Mouse (Mus musculus) mature B cell (primary cell): ENCODE results near the gene Zfp213.
"Not testable (repeated sequence)": the region's sequence is repeated elsewhere in the genome, so short reads cannot be mapped to it uniquely, and the experiment has no call there.

Experiments
- in situ Hi-C: fragments of 300-500 bp; cut with MboI; formaldehyde crosslinking; loops from 2 replicates; pipeline ENCODE4 v1.14.3; 2019

Zfp213 gene

DNA sequence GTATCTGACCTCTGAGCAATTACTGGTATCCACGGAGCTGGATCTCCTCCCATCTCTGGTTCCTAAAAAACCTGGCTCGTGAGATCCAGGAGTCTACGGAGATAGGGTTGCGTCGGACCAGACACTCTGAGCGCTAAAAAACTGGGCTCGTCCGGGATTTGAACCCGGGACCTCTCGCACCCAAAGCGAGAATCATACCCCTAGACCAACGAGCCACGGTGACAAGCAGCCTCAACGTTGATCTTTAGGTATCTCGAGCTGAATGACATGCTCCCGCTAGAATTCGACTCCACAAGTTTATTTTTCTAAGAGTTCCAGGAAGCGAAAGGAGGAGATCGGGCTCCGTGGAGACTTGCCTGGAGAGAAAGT, 17.7 kb downstream of the Zfp213 start:
- in situ Hi-C loops: no loop called here

DNA sequence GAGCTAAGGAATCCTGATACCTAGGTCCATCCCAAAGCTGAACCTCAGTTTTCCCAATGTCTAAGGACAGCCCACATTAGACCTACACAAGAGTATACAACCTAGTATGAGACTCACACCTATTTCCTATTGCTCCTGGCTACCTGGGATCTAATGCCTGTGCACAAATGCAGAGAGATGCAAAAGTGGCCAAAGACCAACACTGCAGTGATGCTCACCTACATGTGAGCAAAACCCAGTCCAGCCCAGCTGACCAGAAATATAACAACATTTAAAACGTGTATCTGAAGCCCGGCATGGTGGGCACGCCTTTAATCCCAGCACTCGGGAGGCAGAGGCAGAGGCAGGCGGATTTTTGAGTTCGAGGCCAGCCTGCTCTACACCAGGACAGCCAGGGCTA, 18.2 kb downstream of the Zfp213 start:
- in situ Hi-C loops: no loop called here

DNA sequence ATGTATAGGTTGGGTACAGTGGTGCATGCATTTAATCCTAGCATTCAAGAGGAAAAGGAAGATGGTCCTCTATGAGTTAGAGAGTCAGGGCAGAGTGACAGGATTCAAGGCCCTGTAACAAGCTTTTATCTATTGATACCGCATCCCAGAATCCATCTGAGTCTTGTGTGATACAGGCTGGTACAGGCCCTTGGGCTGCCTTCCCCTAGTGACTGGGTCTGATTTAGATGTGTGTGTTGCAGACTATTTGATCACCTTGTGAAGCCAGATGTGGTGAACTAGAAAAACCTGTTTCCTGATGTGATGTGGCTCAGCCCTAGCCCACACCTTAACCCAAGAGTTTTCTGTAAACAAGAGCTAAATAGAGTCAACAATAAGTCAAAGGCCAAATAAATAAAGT, 19.3 kb downstream of the Zfp213 start:
- in situ Hi-C loops: no loop called here

DNA sequence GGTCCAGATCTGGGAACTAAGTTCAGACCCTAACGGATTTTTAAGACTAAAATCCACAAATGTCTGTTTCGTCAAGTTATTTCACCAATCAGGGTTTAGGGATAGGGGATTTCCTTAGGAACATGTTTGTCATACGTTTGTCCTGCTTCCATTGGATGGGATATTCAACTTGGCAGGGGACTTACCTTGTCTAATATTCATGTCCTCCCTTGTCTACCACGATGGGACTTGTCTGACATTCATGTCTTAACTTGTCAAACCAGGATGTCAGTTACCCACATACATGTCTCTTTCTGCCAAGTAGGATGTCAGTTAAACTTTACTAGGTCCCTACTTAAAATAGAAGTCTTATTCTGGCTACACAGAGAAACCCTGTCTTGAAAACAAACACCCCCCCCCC, 20.1 kb downstream of the Zfp213 start:
- in situ Hi-C loops: no loop called here

DNA sequence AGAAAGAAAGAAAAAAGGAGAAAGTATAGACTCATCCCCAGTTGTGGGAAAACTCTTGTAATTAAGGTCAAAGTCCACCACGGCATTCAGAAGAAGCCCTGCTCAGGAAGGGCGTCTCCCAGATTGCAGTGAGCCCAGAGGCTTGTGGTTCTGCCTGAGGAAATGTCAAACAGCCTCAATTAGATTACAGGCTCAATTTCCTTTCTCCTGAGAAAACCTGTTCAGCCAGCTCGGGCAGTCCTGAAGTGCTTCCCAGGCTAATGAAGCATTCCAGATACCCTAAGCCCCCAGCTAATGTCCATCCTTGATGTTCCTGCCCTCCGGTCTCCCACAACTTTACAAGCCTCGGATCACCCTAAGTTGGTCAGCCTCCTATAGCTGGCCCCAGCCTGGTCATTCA, 20.7 kb downstream of the Zfp213 start:
- in situ Hi-C loops: no loop called here

DNA sequence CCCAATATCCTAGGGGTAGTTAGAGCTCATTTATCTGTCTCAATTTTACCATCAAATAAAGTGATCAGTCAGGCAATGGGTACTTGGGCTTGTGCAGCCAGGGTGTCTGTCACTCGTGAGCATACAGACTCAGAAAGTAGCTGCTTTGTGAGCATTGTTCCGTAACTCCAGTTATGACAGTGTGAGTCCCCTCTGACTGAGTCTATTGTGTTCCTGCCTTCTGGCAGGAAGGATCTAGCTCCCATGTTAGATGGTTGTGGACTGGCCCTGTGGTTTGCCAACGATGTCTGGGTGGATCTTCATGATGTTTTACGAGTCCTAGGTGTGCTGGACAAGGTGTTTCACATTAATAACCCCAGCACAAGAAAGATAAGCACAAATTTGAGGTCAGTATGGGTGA, 21.2 kb downstream of the Zfp213 start:
- in situ Hi-C loops: no loop called here

DNA sequence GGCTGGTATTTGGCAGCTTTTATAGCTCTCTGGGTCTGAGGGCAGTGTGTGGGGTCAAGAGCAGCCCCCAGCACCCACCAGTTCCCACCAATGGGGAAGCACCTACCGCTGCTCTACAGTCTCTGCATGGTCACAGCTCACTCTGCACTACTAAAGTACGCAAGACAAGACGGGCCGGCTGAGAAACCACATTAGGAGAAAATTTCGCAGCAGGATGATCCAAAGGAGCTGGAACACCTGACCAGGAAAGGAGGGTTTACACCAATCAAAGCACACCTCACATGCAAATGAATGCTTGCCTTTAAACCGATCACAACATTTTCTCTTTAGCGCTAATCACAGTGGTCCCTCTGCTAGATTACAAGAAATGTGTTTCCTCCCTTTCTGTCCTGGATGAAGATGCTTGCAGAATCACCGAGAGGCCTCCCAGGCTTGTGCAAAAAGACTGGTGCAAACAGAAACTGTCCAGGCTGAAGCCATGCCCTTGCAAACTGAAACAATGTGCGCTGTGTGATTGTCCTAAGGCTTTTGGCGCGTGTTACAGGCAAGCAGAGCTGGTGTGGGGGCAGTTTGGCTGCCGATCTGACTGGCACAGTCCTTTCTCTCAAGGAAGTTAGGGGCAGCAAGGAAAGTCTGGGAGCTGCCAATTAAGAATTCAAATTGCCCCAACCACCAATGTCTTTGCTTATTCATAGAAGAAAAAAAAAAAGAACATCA, 21.9 kb downstream of the Zfp213 start:
- in situ Hi-C loops: no loop called here

DNA sequence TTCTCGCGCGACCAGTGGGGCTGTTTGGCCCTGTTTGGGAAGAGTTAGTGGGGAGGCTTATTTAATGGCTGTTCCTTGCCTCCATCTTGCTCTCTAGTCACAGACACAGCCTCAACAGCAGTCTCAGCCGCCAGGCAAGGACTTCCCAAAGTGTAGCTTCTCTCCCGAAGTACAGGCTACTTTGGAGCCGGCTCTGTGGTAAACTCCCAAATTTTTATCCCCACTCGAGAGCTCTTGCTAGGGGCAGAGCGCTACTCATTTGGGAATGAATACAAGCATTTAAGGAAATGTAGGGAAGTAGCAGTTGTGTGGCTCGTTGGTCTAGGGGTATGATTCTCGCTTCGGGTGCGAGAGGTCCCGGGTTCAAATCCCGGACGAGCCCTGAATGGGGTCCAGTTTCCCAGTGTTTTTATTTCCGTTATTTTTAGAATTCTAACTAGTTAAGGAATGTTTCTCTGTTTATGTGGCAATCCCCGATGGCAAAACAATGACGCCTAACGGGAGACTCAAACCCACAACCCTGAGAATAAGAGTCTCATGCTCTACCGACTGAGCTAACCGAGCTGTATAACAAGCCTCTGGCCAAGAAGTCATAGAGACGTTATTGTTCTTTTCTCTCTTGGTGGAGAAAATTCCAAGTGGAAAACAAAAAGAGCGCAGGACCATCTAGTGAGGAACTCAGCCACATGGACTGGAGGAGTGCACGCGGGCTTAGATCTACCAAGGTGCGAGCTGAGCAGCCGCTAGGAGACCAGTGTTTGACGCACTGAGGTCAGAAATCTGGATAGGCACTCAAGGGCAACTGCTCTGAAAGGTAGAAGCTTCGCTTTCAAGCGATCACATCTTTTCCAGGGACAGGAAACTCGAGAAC, 23.2 kb downstream of the Zfp213 start:
- in situ Hi-C loops: no loop called here

DNA sequence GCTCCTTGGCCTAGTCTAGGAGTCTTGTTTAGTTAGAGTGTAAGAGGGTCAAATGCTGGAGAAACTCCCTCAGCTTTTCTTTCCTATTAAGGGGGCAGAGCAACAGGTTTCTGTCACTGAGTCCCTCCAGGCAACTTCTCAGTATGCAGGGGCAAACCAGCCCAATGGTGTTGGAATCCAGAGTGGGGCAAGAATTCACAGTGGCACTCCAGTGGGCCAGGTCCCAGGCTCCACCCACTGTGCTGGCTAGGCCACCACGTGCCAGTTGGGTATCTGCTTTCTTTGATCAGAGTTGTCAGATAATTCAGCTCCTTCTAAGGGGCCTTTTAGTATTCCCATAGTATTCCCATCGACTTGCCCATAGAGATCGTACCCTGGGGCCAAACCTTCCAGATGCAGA, 23.9 kb downstream of the Zfp213 start:
- in situ Hi-C loops: no loop called here

DNA sequence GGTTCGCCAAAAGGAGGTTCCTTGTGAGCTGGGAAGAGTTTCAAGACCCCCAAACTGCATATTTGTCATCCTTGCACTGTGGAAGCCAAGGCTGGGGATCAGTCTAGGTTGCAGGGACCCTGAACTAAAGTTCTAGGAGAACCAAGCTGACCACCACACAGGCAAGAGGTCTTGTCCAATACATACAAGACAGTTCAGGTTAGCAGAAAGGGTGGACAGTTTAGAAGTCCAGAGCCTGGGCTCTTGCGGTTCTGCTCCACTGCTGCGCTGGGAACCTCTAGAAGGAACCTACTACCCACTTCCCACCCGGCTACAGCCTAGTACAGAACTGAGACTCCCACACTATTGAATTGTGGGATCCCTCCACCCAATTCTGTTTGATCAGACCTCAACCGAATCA, 24.4 kb downstream of the Zfp213 start:
- in situ Hi-C loops: no loop called here

DNA sequence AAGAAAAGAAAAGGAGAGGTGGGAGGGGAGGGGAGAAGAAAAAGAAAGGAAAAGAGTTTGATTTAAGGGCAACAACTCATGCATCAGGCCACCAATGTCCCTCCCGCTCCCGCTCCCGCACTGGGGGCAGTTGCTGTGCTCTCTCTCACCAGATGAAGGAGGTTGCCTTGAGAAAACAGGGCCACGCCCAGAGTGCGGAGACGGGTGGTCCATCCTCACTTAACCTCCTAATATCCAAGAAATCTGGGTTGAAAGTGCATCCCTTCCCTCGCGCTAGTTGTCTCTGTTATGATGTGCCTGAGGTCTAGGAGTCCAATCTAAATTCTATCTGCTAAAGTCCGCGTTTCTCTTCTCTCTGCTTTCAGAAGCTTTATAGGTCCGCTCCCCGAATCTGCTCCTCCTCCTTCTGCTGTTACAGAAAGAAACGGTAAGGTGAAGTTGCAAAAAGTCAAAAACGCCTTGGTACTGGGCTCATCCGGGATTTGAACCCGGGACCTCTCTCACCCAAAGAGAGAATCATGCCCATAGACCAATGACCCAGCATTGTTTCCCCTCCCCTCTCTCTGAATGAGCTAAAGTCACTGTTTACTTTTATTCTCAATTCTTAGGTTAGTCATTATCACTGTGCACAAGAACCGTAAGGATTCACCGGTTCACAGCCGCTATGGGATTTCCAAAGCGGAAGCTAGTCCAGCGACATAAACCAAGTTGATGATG, 25.6 kb downstream of the Zfp213 start:
- in situ Hi-C loops: no loop called here

DNA sequence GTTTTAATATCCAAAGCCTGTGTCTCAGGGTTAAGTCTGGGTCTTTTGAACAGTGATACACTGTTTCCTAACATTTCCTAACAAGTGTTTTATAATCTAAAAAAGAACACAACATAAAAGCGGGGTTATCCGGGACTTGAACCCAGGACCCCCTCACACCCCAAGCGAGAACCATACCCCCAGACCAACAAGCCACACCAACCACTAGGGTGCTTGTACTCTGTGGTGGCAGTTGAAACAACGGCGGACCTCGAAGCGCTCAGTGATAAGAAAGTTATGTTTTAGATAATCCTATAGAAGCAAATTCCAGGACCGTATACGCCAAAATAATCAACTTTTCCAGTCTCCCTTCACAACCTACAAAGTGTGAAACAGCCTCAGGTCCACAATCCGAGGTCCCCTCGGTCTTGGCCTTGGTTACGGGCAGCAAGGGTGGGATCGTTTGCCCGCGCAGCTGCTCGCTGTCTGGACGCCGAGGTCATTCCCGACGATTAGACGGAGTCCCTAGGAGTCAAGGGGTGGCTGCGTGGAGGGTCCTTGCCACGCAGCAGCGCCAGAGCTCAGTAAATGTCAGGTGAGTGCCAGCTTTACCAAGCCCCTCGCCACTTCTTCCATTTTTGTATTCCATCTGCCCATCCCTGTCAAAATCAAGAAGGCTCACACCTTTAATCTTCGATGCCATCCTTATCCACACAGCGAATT, 26.3 kb downstream of the Zfp213 start:
- in situ Hi-C loops: no loop called here

DNA sequence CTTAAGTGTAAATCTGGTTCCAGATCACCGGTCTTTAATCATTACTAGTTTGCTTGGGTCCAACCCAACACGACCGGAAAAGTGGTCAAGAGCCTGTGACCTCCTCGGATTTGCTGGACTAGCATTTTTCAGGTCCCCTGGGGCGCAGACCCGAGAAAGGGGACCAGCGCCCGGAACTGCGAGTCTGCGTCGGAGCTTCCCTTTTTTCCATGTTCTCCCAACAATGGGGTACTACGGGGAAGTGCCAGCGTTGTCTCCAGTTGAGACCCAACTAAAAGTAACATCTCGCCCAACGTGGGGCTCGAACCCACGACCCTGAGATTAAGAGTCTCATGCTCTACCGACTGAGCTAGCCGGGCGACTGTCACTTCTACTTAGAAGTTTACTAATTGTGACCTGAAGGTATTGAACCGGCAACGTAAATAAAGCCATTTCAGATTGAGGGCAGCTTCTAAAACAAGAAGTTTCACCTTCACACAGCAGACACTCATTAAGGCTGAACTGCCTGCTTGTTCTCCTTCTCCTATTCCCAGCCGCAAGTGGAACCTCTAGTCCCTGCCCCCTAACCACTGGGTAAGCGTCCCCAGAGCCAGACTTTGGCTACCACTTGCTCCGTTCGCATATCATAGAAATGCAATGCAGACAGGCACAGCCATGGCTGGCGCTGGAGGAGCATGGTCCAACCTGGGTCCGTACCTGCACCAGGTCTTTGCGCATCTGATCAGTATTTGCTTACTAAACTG, 28.8 kb downstream of the Zfp213 start:
- in situ Hi-C loops: not testable (repeated sequence)

DNA sequence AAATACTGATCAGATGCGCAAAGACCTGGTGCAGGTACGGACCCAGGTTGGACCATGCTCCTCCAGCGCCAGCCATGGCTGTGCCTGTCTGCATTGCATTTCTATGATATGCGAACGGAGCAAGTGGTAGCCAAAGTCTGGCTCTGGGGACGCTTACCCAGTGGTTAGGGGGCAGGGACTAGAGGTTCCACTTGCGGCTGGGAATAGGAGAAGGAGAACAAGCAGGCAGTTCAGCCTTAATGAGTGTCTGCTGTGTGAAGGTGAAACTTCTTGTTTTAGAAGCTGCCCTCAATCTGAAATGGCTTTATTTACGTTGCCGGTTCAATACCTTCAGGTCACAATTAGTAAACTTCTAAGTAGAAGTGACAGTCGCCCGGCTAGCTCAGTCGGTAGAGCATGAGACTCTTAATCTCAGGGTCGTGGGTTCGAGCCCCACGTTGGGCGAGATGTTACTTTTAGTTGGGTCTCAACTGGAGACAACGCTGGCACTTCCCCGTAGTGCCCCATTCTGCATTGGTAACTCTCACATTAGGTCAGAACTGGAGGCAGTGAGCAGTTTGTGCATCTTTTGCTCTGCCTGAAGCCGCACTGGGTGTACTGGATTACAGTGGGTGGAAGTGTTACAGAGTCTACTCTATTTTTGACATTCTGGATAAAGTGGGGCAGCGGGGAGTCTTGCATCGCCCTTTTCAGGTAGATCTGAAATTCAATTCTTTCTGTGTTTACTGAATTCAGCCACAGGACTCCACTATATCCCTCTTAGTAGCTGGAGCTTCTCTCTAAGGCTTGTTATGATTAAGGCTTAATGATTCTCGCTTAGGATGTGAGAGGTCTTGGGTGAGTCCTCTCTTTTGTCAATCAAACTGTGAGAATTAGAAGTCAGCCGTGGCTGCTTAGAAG, 30.2 kb downstream of the Zfp213 start:
- in situ Hi-C loops: not testable (repeated sequence)

DNA sequence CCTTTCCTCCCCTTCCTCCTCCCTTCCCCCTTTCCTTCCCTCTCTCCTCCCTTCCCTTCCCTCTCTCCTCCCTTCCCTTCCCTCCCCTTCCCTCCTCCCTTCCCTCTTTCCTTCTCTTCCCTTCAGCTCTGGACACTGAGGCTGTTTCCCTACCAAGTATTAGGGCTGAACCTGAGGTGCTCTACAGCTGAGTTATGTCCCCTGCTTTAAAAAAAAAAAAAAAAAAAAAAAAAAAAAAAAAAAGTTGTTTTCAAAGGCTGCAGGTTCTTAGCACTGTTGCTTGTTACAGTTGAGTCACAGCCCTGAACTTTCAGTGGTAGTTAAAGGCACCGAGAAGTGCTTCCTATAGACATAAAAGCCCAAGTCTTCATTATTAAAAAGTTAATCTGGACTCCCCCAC, 32.6 kb downstream of the Zfp213 start:
- in situ Hi-C loops: not testable (repeated sequence)

DNA sequence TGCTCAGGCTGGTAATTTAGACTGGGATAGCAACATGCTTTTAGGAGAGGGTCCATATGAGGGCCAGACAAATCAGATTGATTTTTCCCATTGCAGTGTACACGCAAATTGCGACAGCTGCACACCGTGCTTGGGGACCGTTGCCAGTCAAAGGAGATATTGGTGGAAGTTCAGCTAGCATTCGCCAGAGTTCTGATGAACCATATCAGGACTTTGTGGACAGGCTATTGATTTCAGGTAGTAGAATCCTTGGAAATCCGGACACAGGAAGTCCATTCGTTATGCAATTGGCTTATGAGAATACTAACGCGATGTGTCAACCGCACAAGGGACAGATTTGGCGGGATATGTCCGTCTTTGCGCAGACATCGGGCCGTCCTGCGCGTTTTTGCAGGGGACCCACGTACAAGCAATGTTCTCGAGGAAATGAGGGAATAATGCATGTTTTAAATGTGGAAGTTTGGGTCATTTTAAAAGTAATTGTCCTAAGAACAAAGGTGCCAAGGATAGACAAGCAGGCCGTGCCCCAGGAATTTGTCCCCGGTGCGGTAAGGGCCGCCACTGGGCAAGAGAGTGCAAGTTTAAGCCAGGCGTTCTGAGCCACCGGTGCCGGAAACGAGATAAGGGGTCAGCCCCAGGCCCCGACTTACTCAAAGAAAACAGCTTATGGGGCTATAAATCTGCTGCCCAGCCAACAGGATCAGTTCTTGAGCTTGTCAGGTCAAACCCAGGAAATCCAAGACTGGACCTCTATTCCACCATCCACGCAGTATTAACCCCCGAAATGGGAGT, 40.9 kb downstream of the Zfp213 start:
- in situ Hi-C loops: not testable (repeated sequence)

DNA sequence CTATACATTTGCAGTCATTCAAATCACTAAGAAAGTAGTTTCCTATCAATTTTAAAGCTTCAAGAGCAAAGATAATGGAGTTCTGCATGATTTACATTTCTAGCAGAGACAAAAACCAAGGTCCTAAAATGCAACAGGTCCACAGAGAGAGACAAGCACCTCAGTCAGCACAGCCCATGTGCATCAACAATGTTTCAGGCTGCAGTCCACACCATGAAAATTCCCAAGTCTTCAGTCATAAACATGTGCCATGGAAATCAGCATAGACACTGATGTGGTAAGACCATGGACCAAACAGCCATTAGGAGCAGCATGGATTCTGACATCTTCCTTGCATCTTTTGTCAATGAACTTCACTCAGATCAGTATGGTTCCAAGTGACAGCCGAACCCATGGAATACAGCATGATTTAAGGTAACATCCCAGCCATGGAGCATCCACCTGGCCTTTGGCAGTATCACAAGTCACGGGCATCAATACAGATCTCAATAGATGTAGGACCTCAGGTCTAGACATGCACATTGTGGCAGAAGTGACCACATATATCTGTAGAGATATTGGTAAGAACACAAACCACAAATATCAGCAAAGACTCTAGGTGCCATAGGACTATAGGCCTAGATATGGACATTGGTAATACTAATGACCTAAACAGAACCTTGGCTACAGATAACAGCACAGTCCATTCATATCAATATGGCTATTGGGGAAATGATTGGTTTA, 45.2 kb downstream of the Zfp213 start:
- in situ Hi-C loops: no loop called here
